In genomic region chr11:62996522-62996898, GRCm38 (mm10) we compare ENCODE assay signal across 18 mouse cellular contexts. TPM values are rescaled to one million over a fixed set of nuclear protein-coding genes. Genes with fewer than 3 reads are reported as not detected.
DNase-seq lines count a peak whose midpoint lies in the region; ATAC-seq and TF ChIP-seq lines count a peak whose summit lies in the region.
"Had no signal": no experiment of that assay in that cellular context is flagged by ENCODE, and none has a peak within 500 bp of the region (broad histone marks: within the 10 kb centered on the region; RNA-seq: fewer than 3 reads in every experiment).

No protein-coding gene starts in this region.

- no peak for ATAC-seq in embryonic facial prominence, embryonic 12.5 days (ENCODE audit: insufficient number of reproducible peaks, insufficient read depth, low FRiP score, low TSS enrichment)
- ATAC-seq in embryonic facial prominence, embryonic 15.5 days (ENCODE audit: insufficient number of reproducible peaks, low FRiP score, low TSS enrichment, low read depth): no peak
- no peak for ATAC-seq in intestine, embryonic 15.5 days
- ATAC-seq: forebrain, embryonic 13.5 days; midbrain, embryonic 13.5 days had no signal

- H3K27me3 ChIP-seq in embryonic facial prominence, embryonic 12.5 days: no peaks in the 10 kb centered on the region
- no peaks in the 10 kb centered on the region for H3K27me3 ChIP-seq in embryonic facial prominence, embryonic 10.5 days (replicated peaks; ENCODE audit: low read depth, poor library complexity, severe bottlenecking)
- H3K27me3 ChIP-seq in embryonic facial prominence, embryonic 15.5 days: no peaks in the 10 kb centered on the region
- no peaks in the 10 kb centered on the region for H3K27me3 ChIP-seq in myocyte (ENCODE audit: control insufficient read depth, insufficient read depth, insufficient read length)
- no peaks in the 10 kb centered on the region for H3K27me3 ChIP-seq in intestine, embryonic 15.5 days (replicated peaks)
- H3K27me3 ChIP-seq: forebrain, embryonic 13.5 days; hindbrain, embryonic 15.5 days; midbrain, embryonic 13.5 days had no signal

- H3K4me2 ChIP-seq in embryonic facial prominence, embryonic 12.5 days (replicated peaks): no peak overlapping the region
- no peak overlapping the region for H3K4me2 ChIP-seq in embryonic facial prominence, embryonic 15.5 days (replicated peaks)
- H3K4me2 ChIP-seq in myocyte (ENCODE audit: low read depth): peak overlapping the region; percentile 79
- no peak overlapping the region for H3K4me2 ChIP-seq in intestine, embryonic 15.5 days (replicated peaks)
- H3K4me2 ChIP-seq: forebrain, embryonic 13.5 days; hindbrain, embryonic 15.5 days; midbrain, embryonic 13.5 days had no signal

- H3K4me1 ChIP-seq in embryonic facial prominence, embryonic 12.5 days: peaks cover 21% of the 10 kb centered on the region
- H3K4me1 ChIP-seq in embryonic facial prominence, embryonic 10.5 days: peaks cover 35% of the 10 kb centered on the region
- H3K4me1 ChIP-seq in embryonic facial prominence, embryonic 15.5 days: peaks cover 19% of the 10 kb centered on the region
- peaks cover 24% of the 10 kb centered on the region for H3K4me1 ChIP-seq in intestine, embryonic 15.5 days (replicated peaks)

- no peak overlapping the region for H3K4me3 ChIP-seq in embryonic facial prominence, embryonic 12.5 days
- no peak overlapping the region for H3K4me3 ChIP-seq in embryonic facial prominence, embryonic 10.5 days
- H3K4me3 ChIP-seq in layer of hippocampus, adult 2 months: no peak overlapping the region
- H3K4me3 ChIP-seq in embryonic facial prominence, embryonic 15.5 days (replicated peaks): no peak overlapping the region
- no peak overlapping the region for H3K4me3 ChIP-seq in myocyte
- no peak overlapping the region for H3K4me3 ChIP-seq in intestine, embryonic 15.5 days (replicated peaks)
- H3K4me3 ChIP-seq: forebrain, embryonic 13.5 days; hindbrain, embryonic 15.5 days; midbrain, embryonic 13.5 days had no signal

- no peak overlapping the region for H3ac ChIP-seq in myocyte (ENCODE audit: control insufficient read depth, insufficient read length)

- no peak for DNase-seq in embryonic facial prominence, embryonic 10.5 days (ENCODE audit: low spot score)
- DNase-seq in layer of hippocampus, adult 2 months (ENCODE audit: low spot score in 2 of 2): no peak
- no peak for DNase-seq in layer of hippocampus, postnatal 36 days
- no peak for DNase-seq in cerebellum, postnatal 10 days
- DNase-seq: cerebellum, adult 18-20 months; embryo, embryonic 11 days; kidney, adult 9 months; left cerebral cortex, postnatal 4 days; right cerebral cortex, postnatal 4 days had no signal

- no peak for TF ChIP-seq CTCF in layer of hippocampus, adult 2 months (conservative IDR thresholded peaks at IDR 0.05)

- TF ChIP-seq POLR2A in myocyte (IDR thresholded peaks at IDR 0.05; ENCODE audit: insufficient read length, low read depth): no peak

- no peaks in the 10 kb centered on the region for H3K9me3 ChIP-seq in embryonic facial prominence, embryonic 12.5 days
- H3K9me3 ChIP-seq in embryonic facial prominence, embryonic 10.5 days: no peaks in the 10 kb centered on the region
- no peaks in the 10 kb centered on the region for H3K9me3 ChIP-seq in embryonic facial prominence, embryonic 15.5 days (replicated peaks)
- H3K9me3 ChIP-seq in intestine, embryonic 15.5 days: no peaks in the 10 kb centered on the region
- H3K9me3 ChIP-seq: forebrain, embryonic 13.5 days; hindbrain, embryonic 15.5 days; midbrain, embryonic 13.5 days had no signal

- no peaks in the 10 kb centered on the region for H3K79me2 ChIP-seq in myocyte (ENCODE audit: control insufficient read depth, insufficient read depth)

- no peaks in the 10 kb centered on the region for H3K36me3 ChIP-seq in embryonic facial prominence, embryonic 12.5 days
- no peaks in the 10 kb centered on the region for H3K36me3 ChIP-seq in embryonic facial prominence, embryonic 10.5 days (replicated peaks)
- no peaks in the 10 kb centered on the region for H3K36me3 ChIP-seq in embryonic facial prominence, embryonic 15.5 days
- no peaks in the 10 kb centered on the region for H3K36me3 ChIP-seq in myocyte (ENCODE audit: control insufficient read depth, insufficient read depth)
- no peaks in the 10 kb centered on the region for H3K36me3 ChIP-seq in intestine, embryonic 15.5 days
- H3K36me3 ChIP-seq: hindbrain, embryonic 15.5 days; midbrain, embryonic 13.5 days had no signal

- 76% methylated on average over 4 of the region's 4 CpGs for whole genome bisulfite sequencing in embryonic facial prominence, embryonic 12.5 days
- WGBS in embryonic facial prominence, embryonic 10.5 days: 84% methylated on average over 4 of the region's 4 CpGs
- 75% methylated on average over 4 of the region's 4 CpGs for WGBS in embryonic facial prominence, embryonic 15.5 days
- 78% methylated on average over 4 of the region's 4 CpGs for WGBS in intestine, embryonic 15.5 days

- H3K9ac ChIP-seq in embryonic facial prominence, embryonic 12.5 days: no peak overlapping the region
- no peak overlapping the region for H3K9ac ChIP-seq in embryonic facial prominence, embryonic 15.5 days
- H3K9ac ChIP-seq in intestine, embryonic 15.5 days: no peak overlapping the region
- H3K9ac ChIP-seq: forebrain, embryonic 13.5 days; hindbrain, embryonic 15.5 days; midbrain, embryonic 13.5 days had no signal

- 0 out of 2 replicates have a peak overlapping the region, but pooled peaks have one; percentile 50 for H3K27ac ChIP-seq in embryonic facial prominence, embryonic 12.5 days
- H3K27ac ChIP-seq in embryonic facial prominence, embryonic 10.5 days (replicated peaks): no peak overlapping the region
- H3K27ac ChIP-seq in layer of hippocampus, adult 2 months: peak overlapping the region; percentile 71; the same call in 1 of the 2 replicates
- 0 out of 2 replicates have a peak overlapping the region, but pooled peaks have one; percentile 51 for H3K27ac ChIP-seq in embryonic facial prominence, embryonic 15.5 days (replicated peaks)
- H3K27ac ChIP-seq in intestine, embryonic 15.5 days: no peak overlapping the region
- H3K27ac ChIP-seq: forebrain, embryonic 13.5 days; hindbrain, embryonic 15.5 days; midbrain, embryonic 13.5 days had no signal

TF ChIP-seq in myocyte, 11 proteins besides CTCF, POLR2A, EP300 and RAD21:
- TF ChIP-seq SRF (IDR thresholded peaks at IDR 0.05; ENCODE audit: control insufficient read depth, insufficient read length, low read depth): no peak
- peak; percentile 82 to 85 (median 83) for TF ChIP-seq MYOD1 (IDR thresholded peaks at IDR 0.05; ENCODE audit: control insufficient read depth in 1 of 3, insufficient read length in 2 of 3, low read depth in 2 of 3)

RNA-seq across cellular contexts. Expression of gene Cdrt4, which starts 45.5 kb away (rescaled TPM):
- polyA plus RNA-seq in embryonic facial prominence, embryonic 12.5 days (2016; fragmentation: Nextera tagmentation; extraction: Ambion mirVana): 0.32 TPM in 1 of 2 replicates, not detected in the other
- polyA plus RNA-seq in embryonic facial prominence, embryonic 10.5 days (2016; fragmentation: Nextera tagmentation; extraction: Ambion mirVana): 0.29 TPM in 1 of 2 replicates, not detected in the other
- total RNA-seq in layer of hippocampus, adult 2 months (2021): not detected
- total RNA-seq in layer of hippocampus, postnatal 36 days (2021): under 1 TPM in 1 of 2 experiments, not detected in 1; 0.56 TPM
- 0.25 and 0.32 TPM in 2 replicates for polyA plus RNA-seq in embryonic facial prominence, embryonic 15.5 days (2015; fragmentation: Nextera tagmentation; extraction: Ambion mirVana)
- polyA plus RNA-seq in myocyte (2012; fragmentation: generic; extraction: Trizol): not detected
- not detected in 2 replicates for polyA plus RNA-seq in intestine, embryonic 15.5 days (2015; fragmentation: Nextera tagmentation; extraction: Ambion mirVana)
- total RNA-seq: gastrocnemius, adult 8-10 months; layer of hippocampus, postnatal 10 days; left cerebral cortex, postnatal 4 days had no signal
- polyA plus RNA-seq: forebrain, embryonic 13.5 days; hindbrain, embryonic 15.5 days; midbrain, embryonic 13.5 days had no signal

Comparison
In these comparisons a context has a peak if more than half of its experiments do, and no peak if none do; other contexts are left out.
1. H3K27ac ChIP-seq: peak in embryonic facial prominence, embryonic 12.5 days (single experiment), layer of hippocampus, adult 2 months (single experiment) and embryonic facial prominence, embryonic 15.5 days (single experiment); none in embryonic facial prominence, embryonic 10.5 days (single experiment) and intestine, embryonic 15.5 days (single experiment).